Mouse (Mus musculus) left cerebral cortex, adult 2 months (tissue): ENCODE results near the gene Mmp19. TPM values are rescaled to one million over a fixed set of nuclear protein-coding genes. Genes with fewer than 3 reads are reported as not detected.

ENCODE experiments used
- DNase-seq, 2 experiments: peaks; one replicate each; pipeline ENCODE4 v3.0.0; 2021 to 2022; ENCODE audit warnings: low spot score in 2 of 2, mixed read lengths in 1 of 2; ENCODE audit errors: extremely low spot score in 1 of 2
- H3K27ac ChIP-seq: fragments of 200-600 bp; 2 replicates; pipeline ENCODE4 v1.8.1; 2022
- H3K4me3 ChIP-seq: fragments of 200-600 bp; 2 replicates; pipeline ENCODE4 v1.8.1; 2022
- CTCF ChIP-seq: fragments of 200-600 bp; IDR thresholded peaks from 2 replicates; pipeline ENCODE4 v1.8.1; 2022; ENCODE audit warnings: antibody characterized with exemption, mild to moderate bottlenecking, moderate library complexity
- intact Hi-C: fragments of 180-260 bp; cut with DNase I; formaldehyde crosslinking; loops from one replicate; pipeline ENCODE4 v1.15.1; 2025
- total RNA-seq, 2 experiments: library from RNA; stranded (reverse); gene quantifications; 2 replicates each; pipeline ENCODE4 v1.2.3; 2021

Mmp19 gene
- total RNA-seq, 2 experiments from 2014 or later, result 0.48 to 0.63 TPM

DNA sequence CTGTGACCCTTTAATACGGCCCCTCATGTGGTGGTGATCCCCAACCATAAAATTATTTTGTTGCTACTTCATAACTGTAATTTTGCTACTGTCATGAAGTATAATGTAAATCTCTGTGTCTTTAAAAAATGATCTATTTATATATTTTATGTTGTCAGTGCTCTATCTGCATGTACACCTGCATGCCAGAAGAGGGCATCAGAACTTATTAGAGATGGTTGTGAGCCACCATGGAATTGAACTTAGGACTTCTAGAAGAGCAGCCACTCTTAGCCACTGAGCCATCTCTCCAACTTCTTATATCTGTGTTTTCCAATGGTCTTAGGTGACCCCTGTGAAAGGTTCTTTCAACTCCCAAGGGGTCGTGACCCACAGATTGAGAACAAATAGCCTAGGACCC is 17.8 kb upstream of the Mmp19 start:
- no peak overlapping the region for H3K4me3 ChIP-seq
- peak; percentile 47 for TF ChIP-seq CTCF
- no peak overlapping the region for H3K27ac ChIP-seq
- DNase-seq, result no peak
- intact Hi-C loops, result no loop called here

DNA sequence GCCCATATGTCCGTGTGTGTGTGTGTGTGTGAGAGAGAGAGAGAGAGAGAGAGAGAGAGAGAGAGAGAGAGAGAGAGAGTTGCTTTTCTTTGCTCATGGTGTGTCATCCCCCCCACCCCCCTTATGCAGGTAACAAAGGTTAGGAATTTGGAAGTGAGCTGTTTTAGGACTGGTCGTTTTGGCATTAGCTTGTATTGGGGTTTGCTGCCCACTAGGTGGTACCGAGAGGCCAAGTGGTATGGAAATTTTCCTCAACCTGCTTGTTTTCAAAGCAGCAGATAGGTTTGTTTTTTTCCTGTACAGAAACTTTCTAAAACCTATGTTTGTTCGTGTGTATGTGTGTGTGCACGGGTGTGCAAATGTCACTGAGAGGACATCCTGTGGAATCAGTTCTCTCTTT is 17.0 kb upstream of the Mmp19 start:
- Histone ChIP-seq H3K4me3 (no peak overlapping the region), H3K27ac (no peak overlapping the region)
- intact Hi-C loops, result no loop called here
- peak; percentile 8 for TF ChIP-seq CTCF
- DNase-seq, result no peak

DNA sequence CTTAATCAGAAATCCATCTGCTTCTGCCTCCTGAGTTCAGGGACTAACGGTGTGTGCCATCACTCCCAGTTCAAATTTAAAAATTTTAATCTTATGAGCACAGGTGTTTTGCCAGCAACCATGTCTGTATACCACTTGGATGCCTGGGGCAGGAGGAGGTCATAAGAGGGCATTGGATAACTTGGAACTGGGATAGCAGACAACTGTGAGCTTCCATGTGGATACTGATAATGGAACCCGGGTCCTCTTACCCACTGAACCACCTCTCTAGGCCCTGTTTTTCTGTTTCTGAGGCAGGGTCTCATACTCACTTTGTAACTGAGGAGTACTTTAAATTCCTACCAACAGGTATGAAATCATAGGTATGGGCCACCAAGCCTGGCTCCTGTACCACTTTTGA is 12.3 kb upstream of the Mmp19 start:
- no peak for DNase-seq
- Histone ChIP-seq H3K27ac (no peak overlapping the region), H3K4me3 (no peak overlapping the region)
- no peak for TF ChIP-seq CTCF
- intact Hi-C loops, result no loop called here

DNA sequence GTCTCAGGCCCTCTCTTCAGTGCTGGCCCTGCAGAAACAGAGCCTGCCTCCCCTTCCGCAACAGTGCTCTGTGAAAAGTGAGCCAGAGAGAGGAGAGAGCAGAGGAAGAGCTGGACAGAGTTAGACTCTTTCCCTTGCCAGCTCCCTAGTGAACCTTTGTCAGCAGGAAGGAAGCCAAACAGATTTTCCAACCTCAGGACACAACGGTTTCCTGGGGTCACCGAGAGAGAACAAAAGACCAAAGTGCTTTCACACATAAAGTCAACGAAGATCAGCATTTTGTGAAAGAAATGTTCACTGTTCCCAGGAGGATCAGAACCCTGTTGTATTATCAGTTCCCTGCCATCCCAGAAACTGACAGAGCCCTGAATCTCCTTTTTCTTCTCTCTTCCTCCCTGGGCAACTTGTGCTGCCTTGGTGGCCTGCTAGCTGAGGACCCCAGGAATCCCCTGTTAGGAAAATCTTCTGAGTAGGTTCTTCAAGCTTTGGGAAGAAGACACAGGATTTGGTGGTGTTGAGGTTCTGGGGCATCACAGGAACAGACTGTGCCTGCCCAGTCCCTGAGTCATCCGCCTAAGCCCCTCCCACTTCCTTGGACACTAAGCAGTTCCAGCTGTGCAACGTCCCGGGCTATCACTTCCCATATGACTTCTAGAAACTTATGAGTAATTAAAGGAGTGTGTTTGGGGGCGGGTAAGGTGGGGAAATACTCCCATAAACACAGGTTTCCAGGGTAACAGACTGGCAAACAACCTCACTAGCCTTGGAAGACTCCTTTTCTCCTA is 11.5 kb upstream of the Mmp19 start:
- no peak for TF ChIP-seq CTCF
- Histone ChIP-seq H3K27ac (no peak overlapping the region; the same call in 1 of the 2 replicates), H3K4me3 (no peak overlapping the region)
- intact Hi-C loops, result no loop called here
- DNase-seq, result no peak

DNA sequence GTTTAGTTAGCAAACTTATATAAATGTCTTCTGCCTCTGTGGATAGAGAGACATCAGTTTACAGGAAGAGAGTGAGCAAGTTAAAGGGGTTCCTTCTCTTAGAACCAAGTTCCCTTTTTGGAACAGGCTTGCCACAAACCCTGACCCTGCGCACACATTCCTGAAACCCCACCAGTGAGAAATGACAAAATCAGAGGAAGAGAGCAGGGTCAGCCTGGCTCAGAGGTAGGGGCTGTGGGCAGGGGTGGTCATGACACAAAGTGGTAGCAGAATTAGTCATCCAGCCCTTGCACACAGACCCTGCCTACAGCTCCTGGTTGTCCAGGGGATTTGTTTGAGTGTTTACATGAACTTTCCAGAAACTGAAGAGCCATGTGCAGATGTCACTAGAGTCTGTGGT is 10.5 kb upstream of the Mmp19 start:
- no peak for DNase-seq
- Histone ChIP-seq H3K4me3 (no peak overlapping the region), H3K27ac (no peak overlapping the region)
- TF ChIP-seq CTCF, result no peak
- intact Hi-C loops, result no loop called here

DNA sequence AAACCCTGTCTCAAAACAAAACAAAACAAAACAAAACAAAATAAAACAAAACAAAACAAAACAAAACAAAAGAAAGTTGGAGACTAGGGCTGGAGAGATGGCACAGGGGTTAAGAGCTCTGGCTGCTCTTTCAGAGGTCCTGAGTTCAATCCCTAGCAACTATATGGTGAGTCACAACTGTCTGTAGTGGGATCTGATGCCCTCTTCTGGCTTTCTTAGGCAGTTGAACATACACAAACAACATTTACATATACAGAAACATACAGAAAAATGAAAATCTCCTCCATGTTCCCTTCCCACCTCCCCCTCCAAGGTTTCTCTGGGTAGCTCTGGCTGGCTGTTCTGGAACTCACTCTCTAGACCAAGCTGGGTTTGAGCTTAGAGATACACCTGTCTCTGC is 1.3 kb downstream of the Mmp19 start:
- H3K27ac ChIP-seq, result no peak overlapping the region
- DNase-seq, result no peak
- no peak overlapping the region for H3K4me3 ChIP-seq
- no peak; the same call in 1 of the 2 replicates for TF ChIP-seq CTCF
- intact Hi-C loops, result no loop called here

DNA sequence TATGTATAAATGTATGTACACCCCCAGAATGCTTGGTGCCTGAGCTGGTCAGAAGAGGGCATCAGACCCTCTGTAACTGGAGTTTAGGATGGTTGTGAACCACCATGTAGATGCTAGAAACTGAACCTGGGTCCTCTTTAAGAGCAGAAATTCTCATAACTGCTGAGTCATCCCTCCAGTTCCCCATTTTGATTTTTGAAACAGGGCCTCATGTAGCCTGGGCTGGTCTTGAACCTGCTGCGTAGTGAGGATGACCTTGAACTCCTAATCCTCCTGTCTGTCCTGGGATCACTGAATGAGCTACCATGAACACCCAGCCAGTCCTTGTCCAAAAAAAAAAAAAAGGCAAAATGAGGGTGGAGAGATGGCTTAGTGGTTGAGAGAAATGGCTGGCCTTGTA is 2.5 kb downstream of the Mmp19 start:
- Histone ChIP-seq H3K4me3 (no peak overlapping the region), H3K27ac (no peak overlapping the region)
- DNase-seq, result no peak
- intact Hi-C loops, result no loop called here
- no peak for TF ChIP-seq CTCF

DNA sequence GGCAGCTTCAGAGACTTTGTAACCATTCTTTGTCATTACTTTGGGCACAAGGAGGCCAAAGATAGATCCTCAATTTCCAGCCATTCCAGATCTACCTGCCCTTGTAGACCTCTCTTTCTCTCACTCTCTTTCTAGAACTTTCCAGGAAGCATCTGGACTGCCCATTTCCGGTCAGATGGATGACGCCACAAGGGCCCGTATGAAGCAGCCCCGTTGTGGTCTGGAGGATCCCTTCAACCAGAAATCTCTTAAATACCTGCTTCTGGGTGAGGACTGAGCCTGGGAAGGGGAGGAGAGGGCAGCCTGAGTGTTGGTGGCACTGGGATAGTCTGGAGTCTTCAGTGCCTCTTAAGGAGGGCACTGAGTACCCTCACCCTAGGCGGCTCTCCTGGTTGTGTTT is 3.7 kb downstream of the Mmp19 start:
- TF ChIP-seq CTCF, result no peak
- H3K4me3 ChIP-seq, result no peak overlapping the region
- intact Hi-C loops, result no loop called here
- no peak for DNase-seq
- H3K27ac ChIP-seq, result no peak overlapping the region

DNA sequence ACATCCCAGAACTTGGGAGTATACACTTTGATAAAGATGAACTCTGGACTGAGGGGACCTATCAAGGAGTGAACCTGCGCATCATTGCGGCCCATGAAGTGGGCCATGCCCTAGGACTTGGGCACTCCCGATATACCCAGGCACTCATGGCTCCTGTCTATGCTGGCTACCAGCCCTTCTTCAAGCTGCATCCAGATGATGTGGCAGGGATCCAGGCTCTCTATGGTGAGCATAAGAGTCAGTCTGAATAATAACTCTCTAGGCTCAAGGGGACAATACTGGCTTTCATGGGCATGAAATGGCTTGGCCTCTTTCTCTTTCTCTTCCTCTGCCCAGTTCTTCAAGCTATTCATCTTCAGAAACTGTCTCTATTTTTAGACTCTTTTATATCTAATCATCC is 4.9 kb downstream of the Mmp19 start:
- no peak overlapping the region for H3K4me3 ChIP-seq
- no peak for TF ChIP-seq CTCF
- no peak for DNase-seq
- intact Hi-C loops, result no loop called here
- no peak overlapping the region for H3K27ac ChIP-seq

DNA sequence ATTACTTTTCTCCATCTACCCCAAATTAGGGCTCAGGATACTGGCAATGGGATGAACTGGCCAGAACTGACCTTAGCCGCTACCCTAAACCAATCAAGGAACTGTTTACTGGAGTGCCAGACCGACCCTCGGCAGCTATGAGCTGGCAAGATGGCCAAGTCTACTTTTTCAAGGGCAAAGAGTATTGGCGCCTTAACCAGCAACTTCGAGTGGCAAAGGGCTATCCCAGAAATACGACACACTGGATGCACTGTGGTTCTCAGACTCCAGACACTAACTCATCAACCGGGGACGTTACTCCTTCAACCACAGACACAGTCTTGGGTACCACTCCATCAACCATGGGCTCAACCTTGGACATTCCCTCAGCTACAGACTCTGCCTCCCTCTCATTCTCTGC is 8.0 kb downstream of the Mmp19 start:
- intact Hi-C loops, result no loop called here
- TF ChIP-seq CTCF, result no peak
- no peak for DNase-seq
- no peak overlapping the region for H3K4me3 ChIP-seq
- no peak overlapping the region for H3K27ac ChIP-seq

DNA sequence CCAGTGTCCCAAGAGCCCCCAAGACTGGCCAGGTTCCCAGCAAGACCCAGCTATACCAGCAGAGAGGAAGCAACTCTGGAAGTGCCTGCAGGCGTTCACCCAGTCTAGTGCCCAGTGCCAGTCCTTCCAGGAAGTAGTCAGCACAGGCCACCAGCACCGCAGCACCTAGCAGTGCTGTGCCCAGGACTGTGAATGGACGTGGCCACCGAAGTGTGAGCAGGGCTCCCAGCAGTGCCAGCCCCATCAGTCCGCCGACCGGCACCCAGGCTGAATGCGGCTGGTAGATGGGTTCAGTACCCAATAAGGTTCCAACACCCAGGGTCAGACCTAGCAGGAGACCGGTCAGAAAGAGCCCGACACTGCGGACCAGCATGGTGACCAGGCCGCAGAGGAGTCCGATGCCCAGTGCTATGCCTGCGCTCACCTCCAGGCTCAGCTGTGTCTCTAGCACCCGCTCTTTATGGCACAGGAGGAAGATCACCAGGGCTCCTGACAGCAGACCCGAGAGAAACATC is 11.3 kb downstream of the Mmp19 start:
- intact Hi-C loops, result no loop called here
- H3K27ac ChIP-seq, result no peak overlapping the region
- H3K4me3 ChIP-seq, result no peak overlapping the region
- DNase-seq, result no peak
- no peak; the same call in 1 of the 2 replicates for TF ChIP-seq CTCF

DNA sequence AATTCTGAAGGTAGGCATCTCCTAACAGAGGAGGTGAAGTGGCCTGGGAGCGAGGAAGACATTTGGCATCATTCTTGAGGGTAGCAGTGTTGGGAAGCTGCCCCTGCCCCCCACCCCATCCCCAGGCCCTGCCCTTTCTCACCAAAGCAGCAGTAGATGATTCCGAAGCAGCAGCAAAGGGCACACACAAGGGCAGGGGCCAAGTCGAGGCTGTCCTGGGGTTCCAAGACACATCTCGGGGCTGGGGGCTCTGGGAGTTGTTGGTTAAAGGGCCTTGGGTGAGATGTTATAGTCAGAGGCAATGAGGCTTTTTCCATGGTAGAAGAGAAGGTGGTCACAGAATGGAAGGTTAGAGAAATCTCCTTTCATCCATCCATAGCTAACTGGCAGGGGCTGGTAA is 12.2 kb downstream of the Mmp19 start:
- no peak for TF ChIP-seq CTCF
- Histone ChIP-seq H3K4me3 (peak overlapping the region; percentile 86), H3K27ac (no peak overlapping the region)
- intact Hi-C loops, result no loop called here
- DNase-seq, result no peak

DNA sequence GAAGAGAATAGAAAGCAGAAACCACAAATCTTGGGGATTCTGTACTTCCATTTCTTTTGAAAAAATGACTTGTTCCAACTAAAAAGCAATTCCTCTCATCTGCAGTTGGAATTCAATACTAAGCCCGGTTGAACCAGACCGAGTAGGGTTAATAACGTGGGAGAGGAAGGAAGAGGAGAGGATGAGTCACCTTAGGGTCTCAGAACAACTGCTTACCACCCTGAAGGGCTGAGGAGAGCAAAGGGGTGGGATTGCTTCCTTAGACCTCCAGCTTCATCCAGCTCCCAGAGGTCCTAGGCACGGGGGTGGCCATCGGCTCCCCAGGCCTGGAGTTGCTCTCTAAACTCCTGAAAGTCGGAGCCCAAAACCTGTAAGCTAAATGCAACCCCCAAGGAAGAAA is 12.7 kb downstream of the Mmp19 start:
- Histone ChIP-seq H3K4me3 (peak overlapping the region; percentile 86), H3K27ac (peak overlapping the region; percentile 97; the same call in 1 of the 2 replicates)
- TF ChIP-seq CTCF, result no peak
- intact Hi-C loops, result no loop called here
- no peak for DNase-seq
